Mouse (Mus musculus): Measurements from ENCODE around the gene Naa15. TPM values are rescaled to one million over a fixed set of nuclear protein-coding genes. Genes with fewer than 3 reads are reported as not detected.

The Naa15 gene
- polyA plus RNA-seq, 1 experiment from 2014 or later, result 59.8 TPM

- 81% methylated on average over 5 of the region's 5 CpGs for WGBS
- no peak for ATAC-seq
Measured at GRCm38 (mm10) chr3:51498659-51499058, 83.7 kb downstream of the Naa15 start.

DNA sequence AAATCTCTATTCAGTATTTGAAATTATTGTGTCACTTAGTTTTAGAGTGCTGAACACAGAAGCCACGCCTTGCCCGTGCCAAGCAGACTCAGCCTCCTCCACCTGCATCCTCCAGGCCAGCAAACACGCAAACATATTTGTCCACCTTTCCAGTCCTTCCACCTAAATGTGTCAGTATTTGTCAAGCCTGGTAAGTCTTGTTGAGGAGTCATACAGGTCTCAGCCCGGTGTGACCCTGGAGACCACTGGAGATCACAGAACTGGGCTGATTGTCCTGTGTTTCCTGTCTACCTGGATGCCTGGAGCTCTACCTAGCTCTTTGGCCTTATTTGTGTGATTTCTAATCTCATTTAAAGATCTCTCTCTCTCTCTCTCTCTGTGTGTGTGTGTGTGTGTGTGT lies 84.9 kb downstream of the Naa15 start:
- 94% methylated on average over 4 of the region's 4 CpGs for WGBS
- Histone ChIP-seq H3K27ac (no peak overlapping the region), H3K27me3 (no peaks in the 10 kb centered on the region), H3K9me3 (replicated peaks) (no peaks in the 10 kb centered on the region), H3K36me3 (ENCODE audit: poor library complexity, severe bottlenecking) (peaks cover 4% of the 10 kb centered on the region; the same call in 1 of the 2 replicates), H3K4me2 (no peak overlapping the region), H3K4me3 (no peak overlapping the region), H3K9ac (no peak overlapping the region), H3K4me1 (peaks cover 11% of the 10 kb centered on the region)
- no peak for ATAC-seq

More at GRCm38 (mm10) chr3:51498659-51499058, 83.7 kb downstream of the Naa15 start:
- Histone ChIP-seq H3K36me3 (ENCODE audit: poor library complexity, severe bottlenecking) (peaks cover 10% of the 10 kb centered on the region), H3K4me1 (no peaks in the 10 kb centered on the region), H3K27ac (no peak overlapping the region), H3K27me3 (no peaks in the 10 kb centered on the region), H3K9ac (no peak overlapping the region), H3K9me3 (replicated peaks) (no peaks in the 10 kb centered on the region), H3K4me2 (no peak overlapping the region), H3K4me3 (no peak overlapping the region)

GRCm38 (mm10) chr3:51504385-51504952 lies 89.5 kb downstream of the Naa15 start:
- Histone ChIP-seq H3K27ac (no peak overlapping the region), H3K4me2 (no peak overlapping the region), H3K27me3 (no peaks in the 10 kb centered on the region), H3K4me3 (no peak overlapping the region), H3K36me3 (ENCODE audit: poor library complexity, severe bottlenecking) (no peaks in the 10 kb centered on the region), H3K9me3 (replicated peaks) (no peaks in the 10 kb centered on the region), H3K9ac (no peak overlapping the region), H3K4me1 (peaks cover 11% of the 10 kb centered on the region)
- ATAC-seq, result 0 out of 2 replicates have a peak, but pooled peaks have one; percentile 21
- WGBS, result 36% methylated on average over 11 of the region's 11 CpGs

DNA sequence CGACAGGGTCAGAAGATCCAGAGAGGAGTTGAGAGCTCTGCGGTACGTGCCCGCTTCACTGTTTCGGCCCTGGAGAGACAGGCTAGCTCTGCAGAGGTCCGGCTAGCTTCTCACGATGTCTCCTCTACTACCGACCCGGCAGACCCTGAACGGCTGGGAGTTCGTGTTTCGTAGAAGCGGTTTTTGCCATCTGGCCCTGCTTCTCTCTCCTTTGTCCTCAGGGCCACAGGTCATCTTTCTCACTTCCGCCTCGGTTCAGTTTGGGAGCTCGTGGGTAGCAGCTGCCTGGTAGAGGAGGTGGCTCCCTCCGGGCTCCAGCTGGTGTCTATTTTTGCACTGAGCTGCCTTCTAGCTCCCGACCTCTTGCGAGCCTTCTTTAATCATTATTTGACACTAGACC lies 90.5 kb downstream of the Naa15 start:
- H3K4me1 ChIP-seq, result peaks cover 11% of the 10 kb centered on the region
- H3K4me3 ChIP-seq, result no peak overlapping the region
- no peak for ATAC-seq
- H3K9me3 ChIP-seq (replicated peaks), result no peaks in the 10 kb centered on the region
- no peak overlapping the region for H3K27ac ChIP-seq
- no peak overlapping the region for H3K4me2 ChIP-seq
- no peak overlapping the region for H3K9ac ChIP-seq
- no peaks in the 10 kb centered on the region for H3K27me3 ChIP-seq
- 77% methylated on average over 19 of the region's 19 CpGs for WGBS
- no peaks in the 10 kb centered on the region for H3K36me3 ChIP-seq (ENCODE audit: poor library complexity, severe bottlenecking)

DNA sequence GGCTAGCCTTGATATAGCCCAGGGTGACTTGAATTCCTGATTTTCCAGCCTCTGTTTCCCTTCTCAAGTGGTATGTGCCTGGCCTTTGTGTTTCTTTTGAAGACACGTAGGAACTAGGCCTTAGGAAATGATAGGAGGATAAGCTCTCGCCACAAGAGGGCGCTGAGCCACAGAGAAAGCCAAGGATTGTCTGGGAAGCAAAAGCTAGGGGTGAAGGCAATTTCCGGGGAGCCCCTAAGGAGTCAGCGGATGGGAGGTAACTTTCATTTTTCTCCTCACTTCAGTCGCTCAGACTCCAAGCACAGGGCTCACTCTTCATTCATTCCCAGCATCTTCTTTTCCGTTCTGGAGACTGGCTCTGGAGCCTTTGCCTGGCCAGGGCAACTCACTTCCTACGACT lies 96.0 kb downstream of the Naa15 start:
- no peaks in the 10 kb centered on the region for H3K27me3 ChIP-seq
- 32% methylated on average over 8 of the region's 8 CpGs for whole genome bisulfite sequencing
- no peak overlapping the region for H3K4me2 ChIP-seq
- H3K36me3 ChIP-seq (ENCODE audit: poor library complexity, severe bottlenecking), result peaks cover 8% of the 10 kb centered on the region; the same call in 1 of the 2 replicates
- H3K4me3 ChIP-seq, result no peak overlapping the region
- no peak overlapping the region for H3K27ac ChIP-seq
- no peak overlapping the region for H3K9ac ChIP-seq
- no peaks in the 10 kb centered on the region for H3K4me1 ChIP-seq
- no peaks in the 10 kb centered on the region for H3K9me3 ChIP-seq (replicated peaks)
- peak; percentile 48; the same call in 1 of the 2 replicates for ATAC-seq

- H3K9me3 ChIP-seq (replicated peaks), result no peaks in the 10 kb centered on the region
- no peak overlapping the region for H3K4me3 ChIP-seq
- WGBS, result over 99% methylated on average over 5 of the region's 5 CpGs
- H3K9ac ChIP-seq, result no peak overlapping the region
- peaks cover 14% of the 10 kb centered on the region; the same call in 1 of the 2 replicates for H3K36me3 ChIP-seq (ENCODE audit: poor library complexity, severe bottlenecking)
- H3K4me2 ChIP-seq, result no peak overlapping the region
- H3K4me1 ChIP-seq, result no peaks in the 10 kb centered on the region
- ATAC-seq, result no peak
- no peaks in the 10 kb centered on the region for H3K27me3 ChIP-seq
- H3K27ac ChIP-seq, result no peak overlapping the region
Measured at GRCm38 (mm10) chr3:51511983-51512382, 97.0 kb downstream of the Naa15 start.

GRCm38 (mm10) chr3:51517467-51517866 lies 102.5 kb downstream of the Naa15 start:
- H3K4me1 ChIP-seq, result no peaks in the 10 kb centered on the region
- no peak for ATAC-seq
- no peak overlapping the region for H3K27ac ChIP-seq
- H3K36me3 ChIP-seq (ENCODE audit: poor library complexity, severe bottlenecking), result peaks cover 51% of the 10 kb centered on the region
- 76% methylated on average over 4 of the region's 4 CpGs for WGBS
- H3K9me3 ChIP-seq (replicated peaks), result no peaks in the 10 kb centered on the region
- no peak overlapping the region for H3K4me2 ChIP-seq
- H3K4me3 ChIP-seq, result no peak overlapping the region
- no peaks in the 10 kb centered on the region for H3K27me3 ChIP-seq
- H3K9ac ChIP-seq, result no peak overlapping the region

DNA sequence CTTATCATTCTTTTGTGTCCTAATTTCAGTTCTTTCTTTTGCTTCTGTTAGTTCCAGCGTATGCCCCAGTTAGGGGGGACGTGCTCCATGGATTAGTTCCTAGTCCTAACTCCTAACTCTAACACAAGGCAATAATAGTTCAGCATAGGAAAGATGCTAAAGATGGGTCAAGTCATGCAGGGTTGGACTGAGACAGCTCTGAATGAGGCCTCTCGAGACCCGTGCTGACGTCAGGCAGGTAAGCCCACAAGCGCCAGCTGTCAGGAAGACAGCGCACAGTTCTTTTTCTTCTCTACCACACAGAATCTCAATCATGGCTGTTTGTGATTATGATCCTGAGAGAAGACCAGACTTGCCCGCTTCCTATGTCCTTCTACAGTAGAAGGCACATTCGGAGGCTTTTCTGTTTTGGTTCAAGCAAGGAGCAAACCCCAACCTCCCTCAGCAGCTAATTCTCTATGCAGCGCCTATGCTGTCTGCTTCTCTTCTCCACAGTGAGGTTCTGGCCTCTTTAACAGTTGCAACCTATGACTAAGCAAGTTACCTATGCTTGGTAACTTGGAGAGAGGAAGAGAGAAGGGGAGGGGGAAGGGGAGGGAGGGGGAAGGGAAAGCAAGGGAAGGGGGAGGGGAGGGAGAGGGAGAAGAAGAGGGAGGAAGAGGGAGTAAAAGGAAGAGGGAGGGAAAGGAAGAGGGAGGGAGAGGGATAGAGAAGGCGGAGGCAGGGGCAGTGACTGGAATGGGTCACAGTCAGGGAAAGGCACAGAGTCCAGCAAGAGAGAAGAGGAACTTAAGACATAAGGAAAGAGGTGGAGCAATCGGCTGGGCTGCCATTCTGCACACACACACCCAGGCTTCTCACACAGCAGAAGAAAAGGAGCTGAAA lies 103.2 kb downstream of the Naa15 start:
- Histone ChIP-seq H3K9me3 (replicated peaks) (no peaks in the 10 kb centered on the region), H3K9ac (no peak overlapping the region), H3K4me3 (no peak overlapping the region), H3K27me3 (no peaks in the 10 kb centered on the region), H3K4me1 (no peaks in the 10 kb centered on the region), H3K4me2 (no peak overlapping the region), H3K36me3 (ENCODE audit: poor library complexity, severe bottlenecking) (peaks cover 58% of the 10 kb centered on the region), H3K27ac (no peak overlapping the region)
- ATAC-seq, result no peak
- 81% methylated on average over 12 of the region's 12 CpGs for WGBS

DNA sequence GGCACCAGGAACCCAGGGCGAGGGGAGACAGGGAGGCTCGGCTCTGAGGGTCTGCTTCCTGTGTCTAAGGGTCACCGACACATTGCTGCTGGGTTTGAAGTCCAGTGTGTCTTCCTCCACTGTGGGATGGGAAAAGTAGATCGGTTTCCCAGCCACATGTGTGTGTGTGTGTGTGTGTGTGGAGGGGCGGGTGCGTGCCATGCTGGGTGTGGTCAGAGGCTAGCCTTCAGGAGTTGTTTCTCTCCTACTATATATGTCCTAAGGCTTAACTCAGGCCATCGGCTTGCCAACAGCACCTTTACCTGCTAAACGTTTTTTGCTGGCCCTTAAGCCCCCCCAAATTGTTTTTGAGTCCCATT lies 103.8 kb downstream of the Naa15 start:
- Histone ChIP-seq H3K4me2 (no peak overlapping the region), H3K27ac (no peak overlapping the region), H3K36me3 (ENCODE audit: poor library complexity, severe bottlenecking) (peaks cover 64% of the 10 kb centered on the region), H3K27me3 (no peaks in the 10 kb centered on the region), H3K4me1 (no peaks in the 10 kb centered on the region), H3K4me3 (no peak overlapping the region), H3K9me3 (replicated peaks) (no peaks in the 10 kb centered on the region), H3K9ac (no peak overlapping the region)
- 81% methylated on average over 8 of the region's 8 CpGs for WGBS
- ATAC-seq, result no peak

DNA sequence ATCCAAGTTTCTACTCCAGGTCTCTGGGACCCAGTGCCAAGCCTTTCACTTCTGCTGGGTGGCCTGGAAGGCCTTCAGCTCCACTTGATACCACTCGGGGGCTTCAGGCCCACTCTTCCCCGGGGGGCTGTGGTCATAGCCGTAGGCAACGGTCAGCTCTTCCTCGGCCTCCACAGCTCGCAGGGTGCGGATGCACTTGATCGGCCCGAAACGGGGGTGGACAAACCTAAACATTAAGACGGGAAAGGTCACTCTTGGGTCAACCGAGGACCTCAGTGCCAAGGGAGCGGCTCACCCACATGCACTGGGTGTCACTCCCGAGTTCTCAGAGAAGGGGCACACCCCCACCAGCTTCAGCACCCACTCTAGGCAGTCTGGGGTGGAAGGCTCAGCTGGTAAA lies 106.3 kb downstream of the Naa15 start:
- Histone ChIP-seq H3K27ac (no peak overlapping the region), H3K36me3 (ENCODE audit: poor library complexity, severe bottlenecking) (peaks cover 82% of the 10 kb centered on the region), H3K4me3 (no peak overlapping the region), H3K9me3 (replicated peaks) (no peaks in the 10 kb centered on the region), H3K9ac (no peak overlapping the region), H3K4me2 (no peak overlapping the region), H3K4me1 (no peaks in the 10 kb centered on the region), H3K27me3 (no peaks in the 10 kb centered on the region)
- WGBS, result 95% methylated on average over 14 of the region's 14 CpGs
- no peak for ATAC-seq

GRCm38 (mm10) chr3:51525186-51525785 lies 110.3 kb downstream of the Naa15 start:
- Histone ChIP-seq H3K9me3 (replicated peaks) (no peaks in the 10 kb centered on the region), H3K27ac (no peak overlapping the region), H3K4me3 (no peak overlapping the region), H3K4me1 (no peaks in the 10 kb centered on the region), H3K9ac (no peak overlapping the region), H3K27me3 (no peaks in the 10 kb centered on the region), H3K4me2 (no peak overlapping the region), H3K36me3 (ENCODE audit: poor library complexity, severe bottlenecking) (peaks cover 96% of the 10 kb centered on the region)
- 87% methylated on average over 16 of the region's 16 CpGs for WGBS
- ATAC-seq, result no peak

All from forebrain, embryonic 13.5 days (tissue).